Mouse (Mus musculus) embryonic facial prominence, embryonic 11.5 days (tissue): Measurements from ENCODE around the gene Abhd10. TPM values are rescaled to one million over a fixed set of nuclear protein-coding genes. Genes with fewer than 3 reads are reported as not detected.

Source experiments
- ATAC-seq: fragments of 200-750 bp; cut with Nextera tagmentation; replicated peaks from 2 replicates; pipeline ENCODE4 v1.8.0; 2017; ENCODE audit warnings: low read depth; ENCODE audit not compliant: insufficient number of reproducible peaks, low FRiP score, low TSS enrichment
- DNase-seq: peaks from one replicate; pipeline ENCODE4 v3.0.0-alpha.2; 2015; ENCODE audit warnings: low spot score
- H3K27ac ChIP-seq: fragments of 300-500 bp; sonication (generic); replicated peaks from 2 replicates; pipeline ENCODE4 v1.5.1; 2014; ENCODE audit warnings: mild to moderate bottlenecking, low read depth, low read length, control low read depth
- H3K27me3 ChIP-seq: fragments of 300-500 bp; sonication (generic); 2 replicates; pipeline ENCODE4 v1.6.1; 2014; ENCODE audit warnings: mild to moderate bottlenecking, low read length, moderate library complexity, mixed read lengths; ENCODE audit not compliant: control insufficient read depth, insufficient read depth
- H3K36me3 ChIP-seq: fragments of 300-500 bp; sonication (generic); replicated peaks from 2 replicates; pipeline ENCODE4 v1.6.1; 2014; ENCODE audit warnings: low read depth, mild to moderate bottlenecking, low read length, moderate library complexity, mixed read lengths; ENCODE audit not compliant: control insufficient read depth, insufficient read depth
- H3K4me1 ChIP-seq: fragments of 300-500 bp; sonication (generic); 2 replicates; pipeline ENCODE4 v1.6.1; 2014; ENCODE audit warnings: low read length, mixed read lengths; ENCODE audit not compliant: control insufficient read depth, insufficient read depth
- H3K4me2 ChIP-seq: fragments of 300-500 bp; sonication (generic); 2 replicates; pipeline ENCODE4 v1.6.1; 2014; ENCODE audit warnings: low read depth, mild to moderate bottlenecking, control low read depth, low read length, moderate library complexity
- H3K4me3 ChIP-seq: fragments of 300-500 bp; sonication (generic); 2 replicates; pipeline ENCODE4 v1.5.1; 2014; ENCODE audit warnings: low read depth, low read length, control low read depth
- H3K9ac ChIP-seq: fragments of 300-500 bp; sonication (generic); replicated peaks from 2 replicates; pipeline ENCODE4 v1.6.1; 2014; ENCODE audit warnings: mild to moderate bottlenecking, control low read depth, low read length
- H3K9me3 ChIP-seq: fragments of 300-500 bp; sonication (generic); replicated peaks from 2 replicates; pipeline ENCODE4 v1.6.1; 2016; ENCODE audit warnings: mild to moderate bottlenecking, low read length, inconsistent platforms, mixed read lengths; ENCODE audit not compliant: control insufficient read depth
- WGBS: fragments of 180-500 bp; shearing (Covaris S2); extraction: QIAGEN DNeasy Blood & Tissue Kit; methylation state at CpG from one replicate; pipeline ENCODE4 v1.1.7; 2014; 5-methylcytosine and 5-hydroxymethylcytosine counted together
- polyA plus RNA-seq: library from polyadenylated mRNA; unstranded; fragments of >200 nt; fragmentation: Nextera tagmentation; extraction: Ambion mirVana; gene quantifications from 2 replicates; pipeline ENCODE4 v1.2.1, GENCODE M21; 2014

Abhd10 gene
- polyA plus RNA-seq, 1 experiment from 2014 or later = 40.6 TPM

DNA sequence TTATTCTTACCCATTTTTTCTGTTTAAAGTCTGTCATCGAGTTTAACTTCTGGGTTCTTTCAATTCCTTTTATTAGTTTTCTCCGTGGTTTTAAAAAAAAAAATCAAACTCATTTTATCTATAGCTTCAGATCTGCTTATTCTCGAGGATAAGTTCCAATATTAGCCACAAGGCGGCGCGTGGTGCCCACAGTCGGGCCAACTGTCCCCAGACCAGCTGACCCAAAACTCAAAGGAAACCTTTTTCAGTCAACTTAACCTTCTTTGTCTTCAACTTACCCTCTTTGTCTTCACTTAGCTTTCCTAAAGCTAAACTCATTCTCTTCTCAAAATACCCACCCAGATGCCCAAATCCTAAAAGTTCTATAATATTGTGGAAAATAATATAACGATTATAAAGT, 57.9 kb downstream of the Abhd10 start:
- no peak overlapping the region for H3K9ac ChIP-seq
- 15% methylated on average over 8 of the region's 8 CpGs for WGBS
- H3K36me3 ChIP-seq = no peaks in the 10 kb centered on the region
- H3K4me1 ChIP-seq = no peaks in the 10 kb centered on the region
- peak; percentile 81 for DNase-seq
- no peak overlapping the region for H3K27ac ChIP-seq
- H3K4me2 ChIP-seq = no peak overlapping the region
- H3K9me3 ChIP-seq = no peaks in the 10 kb centered on the region
- no peak for ATAC-seq
- no peak overlapping the region for H3K4me3 ChIP-seq
- no peaks in the 10 kb centered on the region for H3K27me3 ChIP-seq

Other genes starting within 250 kb of the Abhd10 start
- gene Gm609, start 250.0 kb downstream of the Abhd10 start, polyA plus RNA-seq = not detected in 2 replicates
- gene Gm17783, start 210.9 kb downstream of the Abhd10 start, polyA plus RNA-seq = not detected in 2 replicates
- not detected in 2 replicates for gene Slc9c1, start 207.6 kb downstream of the Abhd10 start, polyA plus RNA-seq
- gene Gcsam, start 132.6 kb downstream of the Abhd10 start, polyA plus RNA-seq = 0.15 and 0.32 TPM in 2 replicates
- gene BC016579, start 88.9 kb downstream of the Abhd10 start, polyA plus RNA-seq = 0.15 and 0.18 TPM in 2 replicates
- gene Tmprss7, start 49.3 kb downstream of the Abhd10 start, polyA plus RNA-seq = 0.21 and 0.28 TPM in 2 replicates
- 94.9 and 116 TPM in 2 replicates for gene Tagln3, start 18.3 kb downstream of the Abhd10 start, polyA plus RNA-seq
- 48.9 and 54.6 TPM in 2 replicates for gene Phldb2, start 210.6 kb upstream of the Abhd10 start, polyA plus RNA-seq